Mouse (Mus musculus) cerebellum, postnatal 14 days (tissue): ENCODE data around the gene Foxp1.
A peak's percentile ranks its signal among the peaks of the same experiment; 100 is the strongest.

Experiments used
- DNase-seq, 2 experiments: peaks; one replicate each; pipeline ENCODE4 v3.0.0; 2021; ENCODE audit warnings: mixed read lengths in 2 of 2

Foxp1 gene

GRCm38 (mm10) chr6:99164760-99165159, 357.8 kb downstream of the Foxp1 start:
- no peak for DNase-seq

DNA sequence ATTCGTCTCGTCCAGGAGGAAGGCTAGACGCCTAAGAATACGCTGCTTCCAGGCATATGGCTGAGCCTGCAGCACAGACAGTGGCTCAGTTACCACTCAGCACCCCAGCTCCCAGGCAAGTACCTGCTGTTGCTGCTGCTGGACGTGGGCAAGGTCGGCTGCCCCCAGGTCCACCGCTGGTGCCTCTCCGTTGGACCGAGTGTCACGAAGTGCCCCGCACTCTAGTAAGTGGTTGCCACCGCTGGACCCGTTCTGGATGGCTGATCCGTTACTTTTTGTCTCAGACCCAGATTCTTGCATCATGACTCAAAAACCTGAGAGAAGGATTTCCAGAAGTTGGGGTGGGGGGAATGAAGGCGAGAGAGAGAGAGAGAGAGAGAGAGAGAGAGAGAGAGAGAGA, 359.8 kb downstream of the Foxp1 start:
- DNase-seq: no peak

GRCm38 (mm10) chr6:99160348-99160693, 362.2 kb downstream of the Foxp1 start:
- DNase-seq: no peak

- peak in 1 of 2 experiments; percentile 3 for DNase-seq
Observed at GRCm38 (mm10) chr6:99159452-99160347, 362.8 kb downstream of the Foxp1 start.

GRCm38 (mm10) chr6:99153682-99154081, 368.8 kb downstream of the Foxp1 start:
- DNase-seq: no peak

- DNase-seq: no peak
Observed at GRCm38 (mm10) chr6:99146400-99146905, 376.1 kb downstream of the Foxp1 start.

GRCm38 (mm10) chr6:99145033-99145432, 377.5 kb downstream of the Foxp1 start:
- no peak for DNase-seq

DNA sequence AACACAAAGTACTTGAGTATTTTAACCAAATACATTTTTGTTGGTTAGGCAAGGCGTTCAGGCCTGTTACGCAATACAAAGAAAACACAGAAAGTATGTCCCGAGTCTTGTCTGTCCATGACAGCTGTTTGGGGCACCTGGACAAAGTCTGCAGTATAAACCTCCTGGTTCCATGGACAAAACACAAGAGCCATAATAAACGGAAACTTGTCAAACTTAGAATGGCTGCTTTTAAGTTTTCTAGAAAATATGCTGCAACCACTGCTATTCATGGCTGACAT, 378.8 kb downstream of the Foxp1 start:
- DNase-seq: no peak

- DNase-seq: no peak
Observed at GRCm38 (mm10) chr6:99142900-99143755, 379.4 kb downstream of the Foxp1 start.

DNA sequence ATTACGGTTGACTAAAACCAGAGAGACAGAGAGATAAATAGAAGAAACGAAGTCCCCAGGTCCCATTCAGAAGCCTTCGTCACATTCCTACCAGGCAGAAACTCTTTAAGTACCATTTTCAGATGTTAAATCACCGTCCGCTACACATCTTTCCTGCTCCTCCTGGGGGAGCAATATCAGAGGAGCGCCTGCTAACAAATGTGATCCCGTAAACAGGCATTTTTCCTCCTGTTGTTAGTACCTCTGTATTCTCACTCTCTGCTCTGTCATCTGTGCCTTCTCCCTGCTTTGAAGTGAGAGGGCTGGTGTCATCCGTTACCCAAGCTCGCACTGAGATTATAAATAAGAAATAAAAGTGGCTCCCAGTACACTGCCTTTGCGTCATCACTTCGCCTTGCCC, 384.5 kb downstream of the Foxp1 start:
- no peak for DNase-seq

- no peak for DNase-seq
Observed at GRCm38 (mm10) chr6:99137071-99137470, 385.4 kb downstream of the Foxp1 start.

DNA sequence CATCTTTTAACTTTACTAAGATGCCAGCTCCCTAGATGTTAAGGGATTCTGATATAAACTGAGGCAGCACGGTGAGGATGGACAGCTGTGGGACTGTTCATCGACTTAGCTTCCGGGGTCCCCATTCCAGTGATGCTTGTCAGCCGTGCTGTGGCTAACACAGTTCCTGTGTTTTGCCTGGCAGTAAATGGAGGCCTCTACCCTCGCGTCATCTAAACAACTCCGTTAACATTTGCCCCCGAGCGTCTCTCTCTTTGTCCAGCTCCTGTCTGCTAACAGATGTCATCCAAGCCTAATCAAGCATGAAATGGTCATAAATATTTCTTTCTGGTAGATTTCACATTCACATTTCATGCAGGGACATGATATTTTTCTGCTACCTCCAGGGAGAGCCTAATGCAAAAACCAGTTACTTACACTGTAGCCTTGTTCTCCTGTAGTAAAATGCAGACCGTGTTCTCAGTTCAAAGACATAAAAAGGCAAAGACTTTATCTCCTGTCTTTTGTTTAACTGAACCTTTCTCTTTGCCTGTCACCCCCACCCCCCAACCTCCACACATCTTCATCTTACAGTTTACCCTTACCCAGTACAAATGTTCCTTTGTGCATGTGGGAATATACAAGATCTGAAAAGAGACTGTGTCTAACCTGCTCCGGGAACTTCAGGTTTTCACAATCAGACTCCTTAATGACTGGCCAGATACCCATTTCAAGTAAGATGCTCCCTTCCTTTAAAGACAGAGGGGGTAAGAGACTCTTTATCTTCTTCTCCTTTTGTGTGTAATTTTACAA, 386.4 kb downstream of the Foxp1 start:
- no peak for DNase-seq

DNA sequence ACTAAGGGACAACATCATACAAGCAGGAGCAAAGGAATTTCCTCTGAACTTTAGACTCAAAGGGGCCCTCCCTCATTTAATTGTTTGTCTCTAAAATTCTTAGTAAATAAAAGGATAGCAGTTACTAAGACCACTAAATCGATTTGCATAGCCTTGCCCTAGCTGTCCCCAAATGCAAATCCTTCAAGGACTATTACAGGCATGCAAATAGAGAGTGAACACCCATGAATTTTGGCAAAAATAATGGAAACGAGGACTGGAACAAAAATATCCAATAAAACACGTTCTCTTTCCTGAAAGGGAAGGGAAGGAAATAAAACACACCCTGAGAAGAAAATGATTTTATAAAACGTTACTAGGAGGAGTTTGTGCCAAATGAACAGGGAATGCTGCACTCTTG, 390.7 kb downstream of the Foxp1 start:
- DNase-seq: no peak

DNA sequence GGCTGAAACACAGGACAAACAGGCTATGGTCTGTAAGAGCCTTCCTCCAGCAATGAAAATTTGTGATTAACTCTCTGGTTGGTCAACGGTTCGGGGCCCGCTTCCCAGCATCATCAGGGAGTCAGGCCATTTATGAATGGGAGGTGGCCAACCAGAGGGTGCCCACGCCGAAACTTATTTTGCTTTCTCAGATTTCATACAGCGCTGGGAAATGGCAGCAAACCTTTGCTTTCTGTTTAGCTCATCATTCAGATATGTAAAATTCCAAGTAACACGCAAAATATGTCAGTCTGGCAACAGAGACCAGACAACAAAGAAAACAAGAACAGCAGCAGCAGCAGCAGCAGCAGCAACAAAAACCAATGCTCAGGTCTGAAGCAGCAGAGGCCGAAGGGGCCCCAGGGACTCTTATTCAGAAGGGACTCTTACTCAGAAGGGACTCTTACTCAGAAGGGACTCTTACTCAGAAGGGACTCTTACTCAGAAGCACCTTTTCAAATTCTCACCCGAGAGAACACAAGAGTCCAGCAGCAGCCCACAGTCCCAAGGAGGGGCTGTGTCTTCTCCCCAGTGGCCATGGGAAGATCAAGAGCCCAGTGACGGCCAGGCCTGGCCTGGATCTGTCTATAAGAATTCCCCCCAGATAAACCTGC, 391.6 kb downstream of the Foxp1 start:
- DNase-seq: no peak

DNA sequence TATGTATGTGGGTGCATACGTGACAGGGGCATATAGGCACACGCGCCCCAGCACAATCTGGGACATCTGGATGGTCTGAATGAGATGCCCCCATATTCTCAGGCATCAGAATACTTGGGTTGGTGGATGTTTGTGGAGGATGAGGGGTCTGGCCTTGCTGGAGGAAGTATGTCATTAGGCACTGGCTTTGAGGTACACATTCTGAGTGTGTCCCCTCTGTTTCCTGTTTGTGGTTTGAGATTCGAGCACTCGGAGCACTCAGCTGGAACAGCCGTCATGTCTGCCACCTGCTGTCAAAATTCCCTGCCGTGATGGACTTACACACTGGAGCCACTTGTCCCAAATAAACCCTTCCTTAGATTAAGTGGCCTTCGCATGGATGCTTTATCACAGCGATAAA, 395.8 kb downstream of the Foxp1 start:
- no peak for DNase-seq

GRCm38 (mm10) chr6:99120776-99121766, 401.4 kb downstream of the Foxp1 start:
- no peak for DNase-seq

DNA sequence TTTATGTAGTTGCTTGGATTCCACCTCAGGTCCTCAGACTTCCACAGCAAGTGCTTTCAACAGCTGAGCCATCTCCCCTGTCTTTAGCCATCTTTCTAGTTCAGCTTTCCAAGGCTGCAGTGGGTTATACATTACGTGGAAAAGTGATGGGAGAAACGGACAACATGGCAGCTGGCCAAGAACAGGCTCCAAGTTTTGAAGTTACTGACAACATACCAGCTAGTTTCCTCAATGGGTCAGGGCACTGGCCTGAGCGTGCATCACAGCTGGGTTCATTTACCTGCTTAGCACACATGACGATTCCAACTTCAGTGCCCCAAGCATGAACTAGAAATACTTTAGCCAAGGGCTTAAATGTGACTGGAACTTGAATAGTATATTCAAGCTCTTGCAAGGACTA, 404.0 kb downstream of the Foxp1 start:
- DNase-seq: no peak

GRCm38 (mm10) chr6:99117411-99117810, 405.1 kb downstream of the Foxp1 start:
- no peak for DNase-seq

- DNase-seq: no peak
Observed at GRCm38 (mm10) chr6:99111856-99112255, 410.7 kb downstream of the Foxp1 start.

GRCm38 (mm10) chr6:99108417-99108816, 414.1 kb downstream of the Foxp1 start:
- DNase-seq: no peak

DNA sequence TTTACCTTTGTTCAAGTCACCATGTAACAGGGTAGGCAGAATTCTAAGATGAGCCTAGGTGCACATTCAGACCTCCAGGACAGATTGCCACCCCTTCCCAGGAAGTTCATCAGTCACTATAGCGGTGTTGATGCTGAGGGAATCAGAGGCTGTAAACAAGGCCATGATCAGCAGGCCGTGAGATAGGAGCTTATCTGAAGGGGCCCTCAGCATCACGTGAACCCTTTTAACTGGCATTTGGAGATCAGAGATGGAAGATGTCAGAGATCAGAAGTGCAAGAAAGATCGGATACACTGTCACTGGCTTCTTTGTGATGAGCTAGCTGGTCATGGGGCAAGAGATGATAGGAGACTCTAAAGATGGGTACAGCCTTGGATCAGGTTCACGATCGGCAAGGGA, 414.8 kb downstream of the Foxp1 start:
- no peak for DNase-seq
